ENCODE assay signal across 9 mouse cellular contexts in the genomic region with DNA sequence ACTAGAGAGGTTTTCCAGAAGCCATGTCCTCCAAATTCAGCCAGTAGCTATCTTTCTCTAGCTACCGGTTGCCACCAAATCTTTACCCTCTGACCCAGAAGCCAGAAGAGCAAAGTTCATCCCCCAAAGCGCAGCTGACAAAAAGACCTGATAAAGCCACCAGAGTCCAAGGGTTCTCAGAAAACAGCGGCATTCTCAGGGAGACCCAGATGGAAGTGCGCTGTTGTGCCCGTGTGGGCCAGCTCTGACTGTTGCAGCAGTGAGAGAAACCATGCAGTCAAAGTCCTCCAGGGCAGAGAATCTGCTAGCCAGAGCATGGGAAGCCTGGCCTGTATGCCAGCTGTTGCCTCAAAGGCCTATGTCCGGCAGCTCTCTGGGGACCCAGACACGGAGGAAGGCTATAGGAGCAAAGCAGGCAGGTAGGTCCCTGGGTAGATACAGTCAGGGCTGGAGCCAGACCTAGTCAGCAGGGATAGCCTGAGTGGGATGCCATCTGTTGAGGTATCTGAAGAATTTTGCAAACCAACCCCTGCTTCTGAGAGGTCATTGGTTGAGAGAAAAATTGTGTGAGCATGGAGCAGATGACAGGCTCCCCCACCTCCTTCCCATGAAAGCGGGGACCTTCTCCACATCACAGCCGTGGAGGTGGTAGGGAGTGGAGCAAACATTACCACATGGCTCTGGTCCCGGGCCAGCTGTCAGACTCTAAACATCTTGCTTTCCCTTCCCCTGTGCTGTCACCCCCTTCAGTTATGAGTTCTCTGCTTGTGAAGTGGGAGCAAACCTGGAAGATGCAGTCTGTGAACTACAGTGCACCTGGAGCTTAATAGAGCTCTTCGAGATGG. TPM values are rescaled to one million over a fixed set of nuclear protein-coding genes. Genes with fewer than 3 reads are reported as not detected.
DNase-seq lines count a peak whose midpoint lies in the region; ATAC-seq lines count a peak whose summit lies in the region.
"Had no signal": no experiment of that assay in that cellular context is flagged by ENCODE, and none has a peak within 500 bp of the region (broad histone marks: within the 10 kb centered on the region; RNA-seq: fewer than 3 reads in every experiment).

No protein-coding gene starts in this region.

- no peak for ATAC-seq in kidney, embryonic 15.5 days (replicated peaks; ENCODE audit: low FRiP score)
- ATAC-seq in cerebellum, adult (ENCODE audit: insufficient number of reproducible peaks, low FRiP score, low TSS enrichment) = no peak

- H3K4me3 ChIP-seq in kidney, embryonic 15.5 days (replicated peaks) = no peak overlapping the region
- H3K4me3 ChIP-seq: embryonic facial prominence, embryonic 13.5 days had no signal

- H3K9me3 ChIP-seq in kidney, embryonic 15.5 days (replicated peaks) = no peaks in the 10 kb centered on the region
- H3K9me3 ChIP-seq: embryonic facial prominence, embryonic 13.5 days had no signal

- 0 out of 2 replicates have a peak overlapping the region, but pooled peaks have one; percentile 1 for H3K27ac ChIP-seq in kidney, embryonic 15.5 days
- H3K27ac ChIP-seq: embryonic facial prominence, embryonic 13.5 days had no signal

- H3K9ac ChIP-seq in kidney, embryonic 15.5 days = no peak overlapping the region
- H3K9ac ChIP-seq: embryonic facial prominence, embryonic 13.5 days had no signal

- H3K27me3 ChIP-seq in kidney, embryonic 15.5 days = peaks cover 4% of the 10 kb centered on the region
- H3K27me3 ChIP-seq: embryonic facial prominence, embryonic 13.5 days had no signal

- H3K36me3 ChIP-seq in kidney, embryonic 15.5 days = peaks cover 40% of the 10 kb centered on the region

- 62% methylated on average over 11 of the region's 11 CpGs for WGBS in kidney, embryonic 15.5 days

- peak overlapping the region; percentile 9; the same call in 1 of the 2 replicates for H3K4me2 ChIP-seq in kidney, embryonic 15.5 days
- H3K4me2 ChIP-seq: embryonic facial prominence, embryonic 13.5 days had no signal

- DNase-seq in cerebellum, postnatal 14 days = peak; percentile 26 to 45
- no peak for DNase-seq in cerebellum, adult 11-12 months
- peak; percentile 35 to 49 for DNase-seq in left cerebral cortex, postnatal 36 days (ENCODE audit: low spot score in 2 of 2)
- DNase-seq in left cerebral cortex, postnatal 4 days = no peak
- DNase-seq in lung, postnatal 14 days = peak; percentile 52
- no peak for DNase-seq in gastrocnemius, postnatal 4 days (ENCODE audit: low spot score in 2 of 2)

- intact Hi-C loops in left cerebral cortex, postnatal 36 days (cut with DNase I) = no loop called here
- intact Hi-C loops in left cerebral cortex, postnatal 4 days (cut with DNase I) = no loop called here

- peaks cover 23% of the 10 kb centered on the region for H3K4me1 ChIP-seq in kidney, embryonic 15.5 days

RNA-seq across cellular contexts. Expression of gene Tagln, which starts 3.1 kb away (rescaled TPM):
- 10 to 100 TPM in 1 of 2 experiments, 1 to 10 TPM in 1; 9.9 to 10.1 TPM for total RNA-seq in left cerebral cortex, postnatal 36 days (2021)
- 1 to 10 TPM; 5.7 to 6.9 TPM for total RNA-seq in left cerebral cortex, postnatal 4 days (2021)
- 56.4 and 108 TPM in 2 replicates for polyA plus RNA-seq in kidney, embryonic 15.5 days (2015; fragmentation: Nextera tagmentation; extraction: Ambion mirVana)
- total RNA-seq in gastrocnemius, postnatal 4 days (2021) = 100 to 1,000 TPM in 1 of 2 experiments, 10 to 100 TPM in 1; 79.2 to 103 TPM

RNA-seq across cellular contexts. Expression of gene Sidt2, which starts 22.3 kb away (rescaled TPM):
- 10 to 100 TPM; 82.3 to 88.8 TPM for total RNA-seq in left cerebral cortex, postnatal 36 days (2021)
- 10 to 100 TPM; 80.0 to 97.1 TPM for total RNA-seq in left cerebral cortex, postnatal 4 days (2021)
- 37.3 and 39.3 TPM in 2 replicates for polyA plus RNA-seq in kidney, embryonic 15.5 days (2015; fragmentation: Nextera tagmentation; extraction: Ambion mirVana)
- total RNA-seq in gastrocnemius, postnatal 4 days (2021) = 10 to 100 TPM; 61.5 to 65.5 TPM

RNA-seq across cellular contexts. Expression of gene Rnf214, which starts 26.1 kb away (rescaled TPM):
- 10 to 100 TPM; 69.9 to 79.9 TPM for total RNA-seq in left cerebral cortex, postnatal 36 days (2021)
- 10 to 100 TPM; 97.3 to 97.6 TPM for total RNA-seq in left cerebral cortex, postnatal 4 days (2021)
- polyA plus RNA-seq in kidney, embryonic 15.5 days (2015; fragmentation: Nextera tagmentation; extraction: Ambion mirVana) = 57.4 and 62.3 TPM in 2 replicates
- 10 to 100 TPM; 39.3 TPM for total RNA-seq in gastrocnemius, postnatal 4 days (2021)

RNA-seq across cellular contexts. Expression of gene Pcsk7, which starts 26.5 kb away (rescaled TPM):
- 10 to 100 TPM; 19.1 to 28.9 TPM for total RNA-seq in left cerebral cortex, postnatal 36 days (2021)
- total RNA-seq in left cerebral cortex, postnatal 4 days (2021) = 10 to 100 TPM; 31.0 to 32.1 TPM
- polyA plus RNA-seq in kidney, embryonic 15.5 days (2015; fragmentation: Nextera tagmentation; extraction: Ambion mirVana) = 19.4 and 22.0 TPM in 2 replicates
- 10 to 100 TPM; 19.4 to 23.1 TPM for total RNA-seq in gastrocnemius, postnatal 4 days (2021)

Comparison
In these comparisons a context has a peak if more than half of its experiments do, and no peak if none do; other contexts are left out.
1. DNase-seq: peak in cerebellum, postnatal 14 days (2 of 2), left cerebral cortex, postnatal 36 days (2 of 2) and lung, postnatal 14 days (single experiment); none in cerebellum, adult 11-12 months (single experiment), left cerebral cortex, postnatal 4 days (single experiment) and gastrocnemius, postnatal 4 days (0 of 2).
2. RNA of gene Tagln, which starts 3.1 kb away (total RNA-seq): 79.2 to 103 TPM in gastrocnemius, postnatal 4 days; 9.9 to 10.1 TPM in left cerebral cortex, postnatal 36 days and 5.7 to 6.9 TPM in left cerebral cortex, postnatal 4 days; every median in the first group is over 4 times any median in the second.